Mouse (Mus musculus) liver, embryonic 12.5 days (tissue): ENCODE data around the gene Gm17019. TPM values are rescaled to one million over a fixed set of nuclear protein-coding genes. Genes with fewer than 3 reads are reported as not detected.
"Not testable (repeated sequence)": the region's sequence is repeated elsewhere in the genome, so short reads cannot be mapped to it uniquely, and the experiment has no call there.

ENCODE experiments used
- ATAC-seq: fragments of 200-750 bp; cut with Nextera tagmentation; 2 replicates; pipeline ENCODE4 v1.8.0; 2017; ENCODE audit warnings: moderate number of reproducible peaks, mild to moderate bottlenecking, moderate library complexity
- H3K27ac ChIP-seq: fragments of 300-500 bp; sonication (generic); 2 replicates; pipeline ENCODE4 v1.5.1; 2016; ENCODE audit warnings: mild to moderate bottlenecking
- H3K27me3 ChIP-seq: fragments of 300-500 bp; sonication (generic); replicated peaks from 2 replicates; pipeline ENCODE4 v1.6.1; 2016; ENCODE audit warnings: mild to moderate bottlenecking, moderate library complexity
- H3K36me3 ChIP-seq: fragments of 300-500 bp; sonication (generic); 2 replicates; pipeline ENCODE4 v1.6.1; 2016; ENCODE audit warnings: mild to moderate bottlenecking, moderate library complexity
- H3K4me1 ChIP-seq: fragments of 300-500 bp; sonication (generic); 2 replicates; pipeline ENCODE4 v1.6.1; 2016
- H3K4me2 ChIP-seq: fragments of 300-500 bp; sonication (generic); 2 replicates; pipeline ENCODE4 v1.6.1; 2016; ENCODE audit warnings: mild to moderate bottlenecking, moderate library complexity
- H3K4me3 ChIP-seq: fragments of 300-500 bp; sonication (generic); 2 replicates; pipeline ENCODE4 v1.5.1; 2016; ENCODE audit warnings: mild to moderate bottlenecking, moderate library complexity
- H3K9ac ChIP-seq: fragments of 300-500 bp; sonication (generic); 2 replicates; pipeline ENCODE4 v1.6.1; 2016; ENCODE audit warnings: mild to moderate bottlenecking, moderate library complexity
- H3K9me3 ChIP-seq: fragments of 300-500 bp; sonication (generic); replicated peaks from 2 replicates; pipeline ENCODE4 v1.6.1; 2016; ENCODE audit warnings: mild to moderate bottlenecking, moderate library complexity
- WGBS: fragments of 180-500 bp; shearing (Covaris S2); methylation state at CpG from one replicate; pipeline ENCODE4 v1.1.7; 2016; ENCODE audit not compliant: insufficient replicate concordance; 5-methylcytosine and 5-hydroxymethylcytosine counted together
- polyA plus RNA-seq: library from polyadenylated mRNA; unstranded; fragments of >200 nt; fragmentation: Nextera tagmentation; extraction: Ambion mirVana; gene quantifications from 2 replicates; pipeline ENCODE4 v1.2.1, GENCODE M21; 2016

Gm17019 gene
- polyA plus RNA-seq, 1 experiment from 2014 or later: not detected

DNA sequence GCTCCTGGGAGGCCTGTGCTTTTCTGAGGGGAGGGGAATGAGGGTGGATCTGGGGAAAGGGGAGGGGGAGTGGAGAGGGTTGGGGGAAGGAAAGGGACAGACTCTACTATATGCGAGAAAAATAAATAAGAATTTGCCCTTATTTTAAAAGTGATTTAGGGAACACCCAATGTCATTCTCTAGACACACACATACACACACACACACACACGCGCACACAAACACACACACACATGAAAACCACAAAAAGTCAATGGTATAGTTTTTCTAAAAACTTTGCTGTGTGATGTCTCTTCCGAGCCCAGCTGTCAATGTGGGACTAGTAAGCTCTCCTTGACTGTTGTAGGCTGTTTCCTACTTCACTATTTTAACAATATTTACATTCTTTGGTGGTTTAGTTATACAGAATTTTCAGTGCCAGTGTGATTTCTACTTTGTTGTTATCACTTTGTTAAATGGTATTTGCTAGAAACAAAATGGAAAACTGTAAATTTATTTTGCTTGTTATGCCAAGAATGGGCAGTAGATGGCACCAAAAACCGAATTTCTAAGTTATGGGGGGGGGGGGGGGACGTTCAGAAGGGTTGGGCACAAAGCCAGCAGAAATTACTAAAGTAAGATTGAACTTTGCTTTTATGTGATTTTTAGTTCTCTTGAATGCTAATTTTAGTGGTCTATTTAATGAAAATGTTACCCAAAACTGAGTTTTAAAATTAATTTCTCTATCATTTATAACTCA, 46.0 kb downstream of the Gm17019 start:
- not testable (repeated sequence) for H3K9ac ChIP-seq, H3K27ac ChIP-seq, H3K4me3 ChIP-seq, H3K36me3 ChIP-seq, H3K4me1 ChIP-seq, H3K27me3 ChIP-seq, H3K4me2 ChIP-seq, H3K9me3 ChIP-seq
- 0 out of 2 replicates have a peak, but pooled peaks have one; percentile 21 for ATAC-seq
- WGBS: 31% methylated on average over 6 of the region's 6 CpGs

Other genes starting within 250 kb of the Gm17019 start
- not detected in 2 replicates for gene Gm9758, start 118.1 kb downstream of the Gm17019 start, polyA plus RNA-seq
- not detected in 2 replicates for gene Speer4e, start 94.6 kb downstream of the Gm17019 start, polyA plus RNA-seq
- gene Gm10354, start 54.1 kb downstream of the Gm17019 start, polyA plus RNA-seq: not detected in 2 replicates